Mouse (Mus musculus) embryonic fibroblast, embryonic 13.5 days (primary cell): ENCODE measurements around the gene Pax7. TPM values are rescaled to one million over a fixed set of nuclear protein-coding genes. Genes with fewer than 3 reads are reported as not detected.

Source experiments
- H3K27ac ChIP-seq: 2 replicates; pipeline ENCODE4 v1.5.1; 2012; ENCODE audit warnings: low read length, control low read depth, inconsistent platforms; ENCODE audit not compliant: insufficient read depth
- H3K4me1 ChIP-seq: 2 replicates; pipeline ENCODE4 v1.6.1; 2011; ENCODE audit warnings: low read length; ENCODE audit not compliant: control insufficient read depth, insufficient read depth
- H3K4me3 ChIP-seq: 2 replicates; pipeline ENCODE4 v1.5.1; 2011; ENCODE audit warnings: mild to moderate bottlenecking, control low read depth, low read length; ENCODE audit not compliant: insufficient read depth
- CTCF ChIP-seq: IDR thresholded peaks from 2 replicates; pipeline ENCODE4 v1.5.1; 2011; ENCODE audit warnings: mild to moderate bottlenecking, control low read depth, low read length, moderate library complexity, borderline replicate concordance; ENCODE audit not compliant: insufficient read depth
- POLR2A ChIP-seq: IDR thresholded peaks from 2 replicates; pipeline ENCODE4 v1.6.1; 2011; ENCODE audit warnings: low read depth, mild to moderate bottlenecking, control low read depth, low read length, moderate library complexity
- polyA plus RNA-seq: library from polyadenylated mRNA; stranded (reverse); fragments of >200 nt; gene quantifications from 2 replicates; pipeline ENCODE4 v1.2.4, GENCODE M21; 2011; ENCODE audit warnings: low read depth; ENCODE audit not compliant: missing spikeins, insufficient read length

The Pax7 gene
- polyA plus RNA-seq, 1 experiment, result 0.51 TPM

- no peak overlapping the region for H3K27ac ChIP-seq
- TF ChIP-seq CTCF, result no peak
- no peak for TF ChIP-seq POLR2A
- H3K4me1 ChIP-seq, result 0 out of 2 replicates have a peak, but pooled peaks cover 3% of the 10 kb centered on the region
- H3K4me3 ChIP-seq, result no peak overlapping the region
These were observed 114.3 kb downstream of the Pax7 start for GRCm38 (mm10) chr4:139718978-139719377.

- H3K4me1 ChIP-seq, result 0 out of 2 replicates have a peak, but pooled peaks cover 3% of the 10 kb centered on the region
- TF ChIP-seq CTCF (no peak), POLR2A (no peak)
- no peak overlapping the region for H3K27ac ChIP-seq
- H3K4me3 ChIP-seq, result no peak overlapping the region
These were observed 116.7 kb downstream of the Pax7 start for GRCm38 (mm10) chr4:139716477-139717169.

GRCm38 (mm10) chr4:139715241-139715932 is 117.9 kb downstream of the Pax7 start:
- no peak overlapping the region for H3K27ac ChIP-seq
- H3K4me1 ChIP-seq, result 0 out of 2 replicates have a peak, but pooled peaks cover 3% of the 10 kb centered on the region
- H3K4me3 ChIP-seq, result no peak overlapping the region
- TF ChIP-seq CTCF, result no peak
- no peak for TF ChIP-seq POLR2A

GRCm38 (mm10) chr4:139710467-139711334 is 122.6 kb downstream of the Pax7 start:
- TF ChIP-seq POLR2A, result no peak
- TF ChIP-seq CTCF, result no peak
- Histone ChIP-seq H3K4me3 (no peak overlapping the region), H3K27ac (no peak overlapping the region), H3K4me1 (no peaks in the 10 kb centered on the region)

- TF ChIP-seq POLR2A, result no peak
- no peak for TF ChIP-seq CTCF
- Histone ChIP-seq H3K4me3 (no peak overlapping the region), H3K4me1 (peaks cover 2% of the 10 kb centered on the region; the same call in 1 of the 2 replicates), H3K27ac (no peak overlapping the region)
These were observed 127.3 kb downstream of the Pax7 start for GRCm38 (mm10) chr4:139705986-139706385.

- H3K4me1 ChIP-seq, result peaks cover 2% of the 10 kb centered on the region; the same call in 1 of the 2 replicates
- TF ChIP-seq CTCF (no peak), POLR2A (no peak)
- no peak overlapping the region for H3K4me3 ChIP-seq
- H3K27ac ChIP-seq, result no peak overlapping the region
These were observed 129.9 kb downstream of the Pax7 start for GRCm38 (mm10) chr4:139703468-139703867.

- H3K27ac ChIP-seq, result no peak overlapping the region
- H3K4me1 ChIP-seq, result peaks cover 2% of the 10 kb centered on the region; the same call in 1 of the 2 replicates
- TF ChIP-seq CTCF, result no peak
- no peak for TF ChIP-seq POLR2A
- H3K4me3 ChIP-seq, result no peak overlapping the region
These were observed 130.4 kb downstream of the Pax7 start for GRCm38 (mm10) chr4:139702914-139703313.

GRCm38 (mm10) chr4:139698602-139699001 is 134.7 kb downstream of the Pax7 start:
- Histone ChIP-seq H3K4me3 (no peak overlapping the region), H3K4me1 (peaks cover 2% of the 10 kb centered on the region; the same call in 1 of the 2 replicates), H3K27ac (no peak overlapping the region)
- TF ChIP-seq POLR2A (no peak), CTCF (no peak)

GRCm38 (mm10) chr4:139697755-139698154 is 135.6 kb downstream of the Pax7 start:
- no peak for TF ChIP-seq POLR2A
- TF ChIP-seq CTCF, result no peak
- H3K4me3 ChIP-seq, result no peak overlapping the region
- peaks cover 2% of the 10 kb centered on the region; the same call in 1 of the 2 replicates for H3K4me1 ChIP-seq
- no peak overlapping the region for H3K27ac ChIP-seq

- Histone ChIP-seq H3K27ac (no peak overlapping the region), H3K4me1 (no peaks in the 10 kb centered on the region), H3K4me3 (no peak overlapping the region)
- TF ChIP-seq CTCF, result no peak
- no peak for TF ChIP-seq POLR2A
These were observed 140.0 kb downstream of the Pax7 start for GRCm38 (mm10) chr4:139693315-139693714.
